Mouse (Mus musculus) liver, embryonic 14.5 days (tissue): Measurements from ENCODE around the gene Col23a1.

ENCODE experiments used
- CTCF ChIP-seq: IDR thresholded peaks from 2 replicates; pipeline ENCODE4 v1.5.1; 2016; ENCODE audit warnings: antibody characterized with exemption, low read depth, control low read depth
- EP300 ChIP-seq: IDR thresholded peaks from 2 replicates; pipeline ENCODE4 v1.6.1; 2016; ENCODE audit warnings: antibody characterized with exemption, low read depth

- TF ChIP-seq CTCF (no peak), EP300 (no peak)
Observed at GRCm38 (mm10) chr11:51614256-51614655, 324.5 kb downstream of the Col23a1 start.
